8 mouse cellular contexts compared by ENCODE assay signal in the genomic region with DNA sequence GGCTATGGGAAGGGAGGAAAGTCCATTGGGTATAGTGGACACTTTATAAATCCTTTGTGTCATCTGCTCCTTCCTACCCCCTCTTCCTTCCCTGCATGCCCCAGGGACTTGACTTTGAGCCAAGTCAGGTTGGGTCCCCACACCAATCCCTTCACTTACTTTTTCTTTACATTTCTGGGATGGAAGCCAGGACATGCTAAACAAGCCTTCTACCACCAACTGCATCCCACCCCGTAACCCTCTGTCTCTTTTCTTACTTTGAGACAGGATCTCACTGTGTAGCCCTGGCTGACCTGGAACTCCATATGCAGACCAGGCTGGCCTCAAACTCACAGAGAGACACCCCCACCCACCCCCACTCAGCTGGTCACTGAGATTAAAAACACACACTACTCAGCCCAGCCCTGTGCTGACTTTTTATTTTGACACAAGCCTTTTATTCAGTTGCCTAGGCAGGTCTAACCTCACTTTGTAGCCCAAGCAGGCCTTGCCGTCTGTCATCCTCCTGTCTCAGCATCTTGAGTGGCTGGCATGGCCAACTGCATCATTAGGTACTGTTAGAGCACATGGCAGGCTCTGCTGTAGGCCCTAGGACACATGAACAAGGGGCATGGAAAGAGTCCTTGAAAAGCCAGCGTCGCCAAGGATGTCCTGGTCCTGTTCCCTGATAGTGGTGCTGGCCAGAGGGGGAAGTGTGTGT. TPM values are rescaled to one million over a fixed set of nuclear protein-coding genes. Genes with fewer than 3 reads are reported as not detected.
DNase-seq lines count a peak whose midpoint lies in the region; ATAC-seq and TF ChIP-seq lines count a peak whose summit lies in the region.
"Had no signal": no experiment of that assay in that cellular context is flagged by ENCODE, and none has a peak within 500 bp of the region (broad histone marks: within the 10 kb centered on the region; RNA-seq: fewer than 3 reads in every experiment).

No protein-coding gene starts in this region.

- no peak for ATAC-seq in kidney, embryonic 14.5 days (ENCODE audit: low FRiP score, low TSS enrichment)
- ATAC-seq in embryonic facial prominence, embryonic 12.5 days (ENCODE audit: insufficient number of reproducible peaks, insufficient read depth, low FRiP score, low TSS enrichment) = no peak
- no peak for ATAC-seq in limb, embryonic 14.5 days (ENCODE audit: low FRiP score, low read depth)
- no peak for ATAC-seq in granulocyte monocyte progenitor cell, adult 5-6 weeks (replicated peaks; ENCODE audit: poor library complexity, severe bottlenecking)

- no peaks in the 10 kb centered on the region for H3K27me3 ChIP-seq in kidney, embryonic 14.5 days (ENCODE audit: control insufficient read depth, insufficient read depth, low read length)
- no peaks in the 10 kb centered on the region for H3K27me3 ChIP-seq in embryonic facial prominence, embryonic 12.5 days
- H3K27me3 ChIP-seq in limb, embryonic 14.5 days (ENCODE audit: control insufficient read depth, insufficient read depth, low read length) = no peaks in the 10 kb centered on the region

- no peak overlapping the region for H3K4me3 ChIP-seq in kidney, embryonic 14.5 days (ENCODE audit: low read length)
- no peak overlapping the region for H3K4me3 ChIP-seq in brown adipose tissue, adult 24 weeks (ENCODE audit: insufficient read depth, low read depth, low read length)
- no peak overlapping the region for H3K4me3 ChIP-seq in embryonic facial prominence, embryonic 12.5 days
- H3K4me3 ChIP-seq in limb, embryonic 14.5 days (replicated peaks; ENCODE audit: low read length) = no peak overlapping the region

- H3K9me3 ChIP-seq in kidney, embryonic 14.5 days (ENCODE audit: control insufficient read depth, low read length) = no peaks in the 10 kb centered on the region
- H3K9me3 ChIP-seq in embryonic facial prominence, embryonic 12.5 days = no peaks in the 10 kb centered on the region
- no peaks in the 10 kb centered on the region for H3K9me3 ChIP-seq in limb, embryonic 14.5 days (ENCODE audit: control insufficient read depth, low read length)

- peak overlapping the region; percentile 93 for H3K27ac ChIP-seq in kidney, embryonic 14.5 days (ENCODE audit: low read depth, low read length)
- peak overlapping the region; percentile 58 for H3K27ac ChIP-seq in brown adipose tissue, adult 24 weeks (replicated peaks; ENCODE audit: low read depth, low read length)
- peak overlapping the region; percentile 96 for H3K27ac ChIP-seq in embryonic facial prominence, embryonic 12.5 days
- H3K27ac ChIP-seq in limb, embryonic 14.5 days (replicated peaks; ENCODE audit: low read depth, low read length) = peak overlapping the region; percentile 78
- H3K27ac ChIP-seq: macrophage had no signal

- TF ChIP-seq POLR2A in limb, embryonic 14.5 days (IDR thresholded peaks at IDR 0.05; ENCODE audit: borderline replicate concordance, extremely low read depth, insufficient read depth, insufficient read length) = no peak

- no peak for DNase-seq in kidney, postnatal 4 days
- DNase-seq in limb, embryonic 14.5 days (ENCODE audit: low spot score) = no peak
- no peak for DNase-seq in left cerebral cortex, postnatal 36 days (ENCODE audit: low spot score in 2 of 2)

- no peaks in the 10 kb centered on the region for H3K36me3 ChIP-seq in kidney, embryonic 14.5 days (ENCODE audit: control insufficient read depth, insufficient read depth, low read length)
- no peaks in the 10 kb centered on the region for H3K36me3 ChIP-seq in embryonic facial prominence, embryonic 12.5 days
- no peaks in the 10 kb centered on the region for H3K36me3 ChIP-seq in limb, embryonic 14.5 days (ENCODE audit: control insufficient read depth, insufficient read depth, low read length)

- H3K9ac ChIP-seq in kidney, embryonic 14.5 days (ENCODE audit: low read depth, low read length) = no peak overlapping the region
- no peak overlapping the region for H3K9ac ChIP-seq in embryonic facial prominence, embryonic 12.5 days
- no peak overlapping the region; the same call in 1 of the 2 replicates for H3K9ac ChIP-seq in limb, embryonic 14.5 days (ENCODE audit: low read depth, low read length, severe bottlenecking)

- intact Hi-C loops in left cerebral cortex, postnatal 36 days (cut with DNase I) = no loop called here

- no peak overlapping the region for H3K4me2 ChIP-seq in kidney, embryonic 14.5 days (replicated peaks; ENCODE audit: low read depth, low read length)
- H3K4me2 ChIP-seq in embryonic facial prominence, embryonic 12.5 days (replicated peaks) = no peak overlapping the region
- 0 out of 2 replicates have a peak overlapping the region, but pooled peaks have one; percentile 2 for H3K4me2 ChIP-seq in limb, embryonic 14.5 days (replicated peaks; ENCODE audit: low read depth, low read length, severe bottlenecking)

- peaks cover 53% of the 10 kb centered on the region for H3K4me1 ChIP-seq in kidney, embryonic 14.5 days (ENCODE audit: control insufficient read depth, insufficient read depth, low read length)
- peaks cover 8% of the 10 kb centered on the region; the same call in 1 of the 2 replicates for H3K4me1 ChIP-seq in brown adipose tissue, adult 24 weeks (ENCODE audit: control insufficient read depth, insufficient read depth, insufficient read length, low read length)
- H3K4me1 ChIP-seq in embryonic facial prominence, embryonic 12.5 days = peaks cover 61% of the 10 kb centered on the region
- peaks cover 52% of the 10 kb centered on the region for H3K4me1 ChIP-seq in limb, embryonic 14.5 days (ENCODE audit: control insufficient read depth, insufficient read depth, low read length)

- WGBS in kidney, embryonic 14.5 days = 72% methylated on average over 4 of the region's 4 CpGs
- 77% methylated on average over 4 of the region's 4 CpGs for WGBS in embryonic facial prominence, embryonic 12.5 days
- 62% methylated on average over 4 of the region's 4 CpGs for WGBS in limb, embryonic 14.5 days

RNA-seq across cellular contexts. Expression of a gene that starts 38.2 kb away (rescaled TPM):
- polyA plus RNA-seq in kidney, embryonic 14.5 days (2014; fragmentation: Nextera tagmentation; extraction: Ambion mirVana) = 212 and 283 TPM in 2 replicates
- polyA plus RNA-seq in brown adipose tissue, adult 24 weeks (2012; ENCODE audit: insufficient read depth, insufficient read length, missing spikeins) = 113 and 141 TPM in 2 replicates
- polyA plus RNA-seq in embryonic facial prominence, embryonic 12.5 days (2016; fragmentation: Nextera tagmentation; extraction: Ambion mirVana) = 256 and 272 TPM in 2 replicates
- 137 and 158 TPM in 2 replicates for polyA plus RNA-seq in limb, embryonic 14.5 days (2012; rRNA removed)
- 269 and 270 TPM in 2 replicates for polyA plus RNA-seq in limb, embryonic 14.5 days (2014; fragmentation: Nextera tagmentation; extraction: Ambion mirVana)
- total RNA-seq in granulocyte monocyte progenitor cell, adult 5-6 weeks (2014; fragmentation: Nextera tagmentation) = 112 and 155 TPM in 2 replicates
- 49.7 and 50.5 TPM in 2 replicates for total RNA-seq in granulocyte monocyte progenitor cell, adult 5-6 weeks (2017)
- total RNA-seq in left cerebral cortex, postnatal 36 days (2021) = 100 to 1,000 TPM; 246 to 259 TPM

RNA-seq across cellular contexts. Expression of a gene that starts 55.7 kb away (rescaled TPM):
- 40.4 and 40.8 TPM in 2 replicates for polyA plus RNA-seq in kidney, embryonic 14.5 days (2014; fragmentation: Nextera tagmentation; extraction: Ambion mirVana)
- 1.6 TPM in 1 of 2 replicates, not detected in the other for polyA plus RNA-seq in brown adipose tissue, adult 24 weeks (2012; ENCODE audit: insufficient read depth, insufficient read length, missing spikeins)
- polyA plus RNA-seq in embryonic facial prominence, embryonic 12.5 days (2016; fragmentation: Nextera tagmentation; extraction: Ambion mirVana) = 76.3 and 83.4 TPM in 2 replicates
- polyA plus RNA-seq in limb, embryonic 14.5 days (2012; rRNA removed) = 123 and 187 TPM in 2 replicates
- 67.9 and 69.1 TPM in 2 replicates for polyA plus RNA-seq in limb, embryonic 14.5 days (2014; fragmentation: Nextera tagmentation; extraction: Ambion mirVana)
- not detected in 2 replicates for total RNA-seq in granulocyte monocyte progenitor cell, adult 5-6 weeks (2014; fragmentation: Nextera tagmentation)
- not detected in 2 replicates for total RNA-seq in granulocyte monocyte progenitor cell, adult 5-6 weeks (2017)
- total RNA-seq in left cerebral cortex, postnatal 36 days (2021) = under 1 TPM; 0.52 to 0.88 TPM
- polyA plus RNA-seq: macrophage had no signal

Comparison
In these comparisons a context has a peak if more than half of its experiments do, and no peak if none do; other contexts are left out.
1. RNA of a gene that starts 55.7 kb away (polyA plus RNA-seq): 67.9 to 187 TPM in limb, embryonic 14.5 days, 76.3 to 83.4 TPM in embryonic facial prominence, embryonic 12.5 days and 40.4 to 40.8 TPM in kidney, embryonic 14.5 days; 1.6 TPM in brown adipose tissue, adult 24 weeks; every median in the first group is over 10 times any median in the second.
2. Peak in every context shown above with its lines, with median percentiles within 50 percentile points of each other: H3K27ac ChIP-seq.